Mouse (Mus musculus) hindbrain, embryonic 12.5 days (tissue): ENCODE data around the gene Wipf3. TPM values are rescaled to one million over a fixed set of nuclear protein-coding genes. Genes with fewer than 3 reads are reported as not detected.
A peak's percentile ranks its signal among the peaks of the same experiment; 100 is the strongest.

Experiments used
- ATAC-seq: fragments of 200-750 bp; cut with Nextera tagmentation; 2 replicates; pipeline ENCODE4 v1.8.0; 2017; ENCODE audit warnings: moderate TSS enrichment; ENCODE audit not compliant: low FRiP score
- H3K27ac ChIP-seq: fragments of 300-500 bp; sonication (generic); 2 replicates; pipeline ENCODE4 v1.5.1; 2016; ENCODE audit warnings: mild to moderate bottlenecking
- H3K27me3 ChIP-seq: fragments of 300-500 bp; sonication (generic); 2 replicates; pipeline ENCODE4 v1.6.1; 2016; ENCODE audit warnings: mild to moderate bottlenecking
- H3K36me3 ChIP-seq: fragments of 300-500 bp; sonication (generic); 2 replicates; pipeline ENCODE4 v1.6.1; 2016; ENCODE audit warnings: mild to moderate bottlenecking
- H3K4me1 ChIP-seq: fragments of 300-500 bp; sonication (generic); 2 replicates; pipeline ENCODE4 v1.6.1; 2016
- H3K4me2 ChIP-seq: fragments of 300-500 bp; sonication (generic); replicated peaks from 2 replicates; pipeline ENCODE4 v1.6.1; 2016; ENCODE audit warnings: mild to moderate bottlenecking
- H3K4me3 ChIP-seq: fragments of 300-500 bp; sonication (generic); 2 replicates; pipeline ENCODE4 v1.5.1; 2016; ENCODE audit warnings: mild to moderate bottlenecking
- H3K9ac ChIP-seq: fragments of 300-500 bp; sonication (generic); 2 replicates; pipeline ENCODE4 v1.6.1; 2016; ENCODE audit warnings: mild to moderate bottlenecking, moderate library complexity
- H3K9me3 ChIP-seq: fragments of 300-500 bp; sonication (generic); replicated peaks from 2 replicates; pipeline ENCODE4 v1.6.1; 2016; ENCODE audit warnings: mild to moderate bottlenecking
- WGBS: fragments of 180-500 bp; shearing (Covaris S2); methylation state at CpG from one replicate; pipeline ENCODE4 v1.1.7; 2016; 5-methylcytosine and 5-hydroxymethylcytosine counted together
- polyA plus RNA-seq: library from polyadenylated mRNA; unstranded; fragments of >200 nt; fragmentation: Nextera tagmentation; extraction: Ambion mirVana; gene quantifications from 2 replicates; pipeline ENCODE4 v1.2.1, GENCODE M21; 2016

Wipf3 gene
- 1.5 and 1.7 TPM in 2 replicates for polyA plus RNA-seq

GRCm38 (mm10) chr6:54429447-54430194 is at the start of gene Wipf3:
Gene Wipf3, plus strand, starts transcription at chr6:54429603.
- Histone ChIP-seq H3K4me2 (peak within 1 kb of the TSS; percentile 95), H3K27ac (peak within 1 kb of the TSS; percentile 36; the same call in 1 of the 2 replicates)
- WGBS: under 1% methylated on average over 66 of the region's 71 CpGs

GRCm38 (mm10) chr6:54382636-54383035 is 46.8 kb upstream of the Wipf3 start:
- Histone ChIP-seq H3K27ac (no peak overlapping the region), H3K4me3 (no peak overlapping the region), H3K36me3 (no peaks in the 10 kb centered on the region), H3K9ac (no peak overlapping the region), H3K9me3 (no peaks in the 10 kb centered on the region), H3K4me1 (peaks cover 4% of the 10 kb centered on the region), H3K4me2 (no peak overlapping the region), H3K27me3 (no peaks in the 10 kb centered on the region)
- 57% methylated on average over 8 of the region's 8 CpGs for WGBS
- ATAC-seq: no peak

More at GRCm38 (mm10) chr6:54429447-54430194, at the start of gene Wipf3:
- ATAC-seq: peak; percentile 86
- peaks cover 37% of the 10 kb centered on the region for H3K27me3 ChIP-seq
- peak within 1 kb of the TSS; percentile 68 for H3K9ac ChIP-seq
- H3K4me3 ChIP-seq: peak within 1 kb of the TSS; percentile 63
- no peaks in the 10 kb centered on the region for H3K36me3 ChIP-seq
- H3K4me1 ChIP-seq: peaks cover 17% of the 10 kb centered on the region
- no peaks in the 10 kb centered on the region for H3K9me3 ChIP-seq

GRCm38 (mm10) chr6:54383893-54384524 is 45.4 kb upstream of the Wipf3 start:
- Histone ChIP-seq H3K4me1 (peaks cover 4% of the 10 kb centered on the region), H3K27ac (no peak overlapping the region), H3K27me3 (no peaks in the 10 kb centered on the region), H3K4me3 (no peak overlapping the region), H3K9ac (no peak overlapping the region), H3K4me2 (no peak overlapping the region), H3K9me3 (no peaks in the 10 kb centered on the region), H3K36me3 (no peaks in the 10 kb centered on the region)
- ATAC-seq: no peak
- WGBS: 56% methylated on average over 12 of the region's 12 CpGs

DNA sequence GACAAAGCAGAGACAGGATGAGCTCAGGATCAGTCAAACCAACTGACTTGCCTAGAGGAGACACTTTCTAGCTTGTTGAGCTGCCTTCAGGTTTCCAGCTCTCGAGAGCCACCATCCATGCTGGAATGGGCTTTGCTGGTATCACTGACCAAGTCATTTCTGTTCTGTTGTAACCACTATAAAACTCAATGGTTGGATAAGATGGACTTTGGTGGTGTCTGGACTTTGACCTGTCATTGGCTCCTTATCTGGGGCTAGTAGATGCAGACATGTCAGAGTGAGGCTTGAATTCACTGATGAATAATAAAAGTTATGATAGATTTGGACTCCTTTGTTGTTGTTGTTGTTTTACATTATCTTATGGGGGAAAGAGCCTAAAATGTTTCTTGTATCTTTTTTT is 44.6 kb upstream of the Wipf3 start:
- Histone ChIP-seq H3K4me3 (no peak overlapping the region), H3K36me3 (no peaks in the 10 kb centered on the region), H3K9ac (no peak overlapping the region), H3K4me2 (no peak overlapping the region), H3K9me3 (no peaks in the 10 kb centered on the region), H3K27me3 (no peaks in the 10 kb centered on the region), H3K27ac (no peak overlapping the region), H3K4me1 (peaks cover 4% of the 10 kb centered on the region)
- ATAC-seq: no peak
- 91% methylated on average over 1 of the region's 1 CpGs for WGBS

- Histone ChIP-seq H3K36me3 (no peaks in the 10 kb centered on the region), H3K27ac (no peak overlapping the region), H3K4me2 (no peak overlapping the region), H3K27me3 (no peaks in the 10 kb centered on the region), H3K4me3 (no peak overlapping the region), H3K9me3 (no peaks in the 10 kb centered on the region), H3K9ac (no peak overlapping the region), H3K4me1 (peaks cover 4% of the 10 kb centered on the region)
- no peak for ATAC-seq
- WGBS: 78% methylated on average over 4 of the region's 4 CpGs
Measured at GRCm38 (mm10) chr6:54386429-54386828, 43.0 kb upstream of the Wipf3 start.

DNA sequence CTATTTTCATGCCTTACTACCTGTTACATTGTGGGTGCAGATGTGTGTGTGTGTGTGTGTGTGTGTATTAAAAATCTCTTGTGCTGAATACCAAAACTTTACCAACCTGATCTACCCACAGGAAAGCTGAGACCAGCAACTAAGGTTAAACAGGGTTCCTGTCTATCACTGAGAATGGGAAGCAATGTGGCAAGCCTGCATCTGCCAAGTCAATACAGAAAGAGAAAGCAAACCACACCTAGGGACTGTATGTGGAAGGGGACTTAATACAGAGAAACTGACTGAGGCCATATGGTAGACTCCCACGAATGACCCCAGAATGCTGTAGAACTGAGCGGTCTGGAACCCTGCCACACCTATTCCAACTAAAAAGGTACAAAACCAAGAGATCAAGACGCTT is 42.4 kb upstream of the Wipf3 start:
- no peak for ATAC-seq
- Histone ChIP-seq H3K4me2 (no peak overlapping the region), H3K4me3 (no peak overlapping the region)

DNA sequence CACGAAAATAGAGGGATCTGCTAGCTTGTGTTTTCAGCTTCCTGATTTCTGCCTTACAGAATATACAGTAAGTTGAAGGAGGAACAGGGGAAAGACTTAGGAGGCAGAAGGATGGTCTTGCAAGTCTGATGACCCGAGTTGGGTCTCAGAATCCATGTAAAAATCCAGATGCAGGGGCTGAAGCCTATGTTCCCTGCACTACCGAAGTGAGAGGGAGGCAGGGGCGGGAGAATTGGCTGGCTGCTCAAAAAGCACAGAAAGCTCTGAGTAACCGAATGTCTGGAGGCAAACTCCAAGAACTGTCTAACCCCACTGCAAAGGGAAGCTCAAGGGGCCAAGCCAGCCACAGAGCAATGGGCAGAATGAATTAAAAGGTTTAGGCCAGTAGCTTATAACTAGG is 41.7 kb upstream of the Wipf3 start:
- H3K27ac ChIP-seq: no peak overlapping the region
- no peak overlapping the region for H3K4me2 ChIP-seq
- no peak for ATAC-seq
- 80% methylated on average over 5 of the region's 5 CpGs for WGBS
- no peaks in the 10 kb centered on the region for H3K27me3 ChIP-seq
- no peaks in the 10 kb centered on the region for H3K36me3 ChIP-seq
- peaks cover 4% of the 10 kb centered on the region for H3K4me1 ChIP-seq
- no peak overlapping the region for H3K4me3 ChIP-seq
- no peaks in the 10 kb centered on the region for H3K9me3 ChIP-seq
- H3K9ac ChIP-seq: no peak overlapping the region

More for the DNA sequence above, 42.4 kb upstream of the Wipf3 start:
- Histone ChIP-seq H3K4me1 (peaks cover 4% of the 10 kb centered on the region), H3K9me3 (no peaks in the 10 kb centered on the region), H3K27me3 (no peaks in the 10 kb centered on the region), H3K36me3 (no peaks in the 10 kb centered on the region), H3K9ac (no peak overlapping the region), H3K27ac (no peak overlapping the region)
- WGBS: 99% methylated on average over 3 of the region's 3 CpGs

DNA sequence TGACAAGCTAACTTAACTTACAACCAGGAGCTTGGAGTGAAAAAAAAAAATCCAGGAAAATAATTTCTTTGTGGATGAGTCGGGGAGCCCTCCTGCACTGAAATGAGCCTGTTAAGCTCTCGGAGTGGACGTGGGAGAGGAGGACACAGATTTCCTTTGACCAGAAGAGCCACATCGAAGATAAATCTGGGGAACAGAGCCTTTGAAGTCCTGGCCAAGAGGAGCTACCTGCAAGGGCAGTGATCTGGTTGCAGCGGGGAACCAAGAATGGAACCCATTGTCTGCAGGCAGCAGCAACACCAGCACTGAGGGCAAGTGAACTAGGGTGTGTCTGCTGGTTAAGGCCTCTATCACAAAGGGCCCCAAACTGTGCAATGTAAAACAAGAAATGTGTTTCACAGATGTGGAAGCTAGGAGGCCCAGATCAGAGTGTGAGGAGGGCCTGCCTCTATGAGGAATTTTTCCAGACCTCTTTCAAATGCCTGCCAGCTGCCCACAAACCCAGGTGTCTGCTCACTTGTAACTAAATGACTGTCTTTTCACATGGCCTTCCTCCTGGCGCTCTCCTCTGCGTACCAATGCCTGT is 40.6 kb upstream of the Wipf3 start:
- no peak for ATAC-seq
- Histone ChIP-seq H3K9me3 (no peaks in the 10 kb centered on the region), H3K9ac (no peak overlapping the region), H3K4me1 (peaks cover 4% of the 10 kb centered on the region), H3K4me3 (no peak overlapping the region), H3K27ac (no peak overlapping the region), H3K4me2 (no peak overlapping the region), H3K36me3 (no peaks in the 10 kb centered on the region), H3K27me3 (0 out of 2 replicates have a peak, but pooled peaks cover 4% of the 10 kb centered on the region)
- WGBS: 67% methylated on average over 7 of the region's 7 CpGs

- 3% methylated on average over 3 of the region's 3 CpGs for WGBS
- no peak for ATAC-seq
- H3K4me2 ChIP-seq: no peak overlapping the region
- H3K9ac ChIP-seq: no peak overlapping the region
- H3K4me1 ChIP-seq: no peaks in the 10 kb centered on the region
- 0 out of 2 replicates have a peak, but pooled peaks cover 4% of the 10 kb centered on the region for H3K27me3 ChIP-seq
- H3K9me3 ChIP-seq: no peaks in the 10 kb centered on the region
- H3K36me3 ChIP-seq: no peaks in the 10 kb centered on the region
- H3K4me3 ChIP-seq: no peak overlapping the region
- H3K27ac ChIP-seq: no peak overlapping the region
Measured at GRCm38 (mm10) chr6:54391765-54392164, 37.6 kb upstream of the Wipf3 start.

- Histone ChIP-seq H3K27me3 (0 out of 2 replicates have a peak, but pooled peaks cover 4% of the 10 kb centered on the region), H3K9me3 (no peaks in the 10 kb centered on the region), H3K4me2 (no peak overlapping the region), H3K4me3 (no peak overlapping the region), H3K4me1 (no peaks in the 10 kb centered on the region), H3K9ac (no peak overlapping the region), H3K27ac (no peak overlapping the region), H3K36me3 (no peaks in the 10 kb centered on the region)
- WGBS: 81% methylated on average over 6 of the region's 6 CpGs
- ATAC-seq: no peak
Measured at GRCm38 (mm10) chr6:54393886-54394285, 35.5 kb upstream of the Wipf3 start.

- Histone ChIP-seq H3K27ac (no peak overlapping the region), H3K9me3 (no peaks in the 10 kb centered on the region), H3K27me3 (no peaks in the 10 kb centered on the region), H3K9ac (no peak overlapping the region), H3K4me2 (no peak overlapping the region), H3K36me3 (no peaks in the 10 kb centered on the region), H3K4me1 (peaks cover 8% of the 10 kb centered on the region), H3K4me3 (no peak overlapping the region)
- ATAC-seq: no peak
- 64% methylated on average over 11 of the region's 11 CpGs for WGBS
Measured at GRCm38 (mm10) chr6:54399194-54399923, 30.0 kb upstream of the Wipf3 start.

DNA sequence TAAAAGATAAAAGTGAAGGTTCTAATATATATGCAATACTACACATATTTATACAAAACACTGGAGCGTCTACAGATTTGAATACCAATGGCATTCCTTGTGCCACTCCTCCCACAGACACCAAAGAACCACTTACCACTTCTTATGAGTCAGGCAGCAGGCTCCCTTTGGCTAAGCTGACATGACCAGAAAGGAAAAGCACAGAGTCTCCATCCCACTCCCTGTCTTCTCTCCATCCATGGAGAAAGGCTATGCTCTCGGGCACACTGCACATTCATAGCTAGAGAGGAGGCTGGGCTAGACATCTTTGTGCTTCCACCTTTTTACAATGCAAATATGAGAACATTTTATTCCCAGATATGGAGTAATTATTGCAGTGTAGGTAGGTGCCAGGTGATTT is 27.9 kb upstream of the Wipf3 start:
- Histone ChIP-seq H3K27me3 (no peaks in the 10 kb centered on the region), H3K9ac (no peak overlapping the region), H3K4me3 (no peak overlapping the region), H3K4me1 (peaks cover 8% of the 10 kb centered on the region), H3K4me2 (no peak overlapping the region), H3K27ac (no peak overlapping the region), H3K9me3 (no peaks in the 10 kb centered on the region), H3K36me3 (no peaks in the 10 kb centered on the region)
- 77% methylated on average over 2 of the region's 2 CpGs for WGBS
- no peak for ATAC-seq
